Mouse (Mus musculus) lung, embryonic 14.5 days (tissue): Measurements from ENCODE around the gene Hist1h2bc. TPM values are rescaled to one million over a fixed set of nuclear protein-coding genes. Genes with fewer than 3 reads are reported as not detected.
"Not testable (repeated sequence)": the region's sequence is repeated elsewhere in the genome, so short reads cannot be mapped to it uniquely, and the experiment has no call there.

Experiments used
- ATAC-seq: fragments of 200-750 bp; cut with Nextera tagmentation; 2 replicates; pipeline ENCODE4 v1.8.0; 2017; ENCODE audit warnings: mild to moderate bottlenecking, moderate TSS enrichment, moderate library complexity; ENCODE audit not compliant: insufficient read depth
- DNase-seq: peaks from one replicate; pipeline ENCODE4 v3.0.0-alpha.2; 2015
- H3K27ac ChIP-seq: fragments of 300-500 bp; sonication (generic); 2 replicates; pipeline ENCODE4 v1.5.1; 2014; ENCODE audit warnings: low read depth, mild to moderate bottlenecking, moderate library complexity
- H3K27me3 ChIP-seq: fragments of 300-500 bp; sonication (generic); 2 replicates; pipeline ENCODE4 v1.6.1; 2014; ENCODE audit warnings: low read length, control low read depth; ENCODE audit not compliant: insufficient read depth
- H3K36me3 ChIP-seq: fragments of 300-500 bp; sonication (generic); 2 replicates; pipeline ENCODE4 v1.6.1; 2014; ENCODE audit warnings: control low read depth; ENCODE audit not compliant: insufficient read depth
- H3K4me1 ChIP-seq: fragments of 300-500 bp; sonication (generic); 2 replicates; pipeline ENCODE4 v1.6.1; 2014; ENCODE audit warnings: antibody characterized with exemption, control low read depth; ENCODE audit not compliant: insufficient read depth
- H3K4me2 ChIP-seq: fragments of 300-500 bp; sonication (generic); 2 replicates; pipeline ENCODE4 v1.6.1; 2014; ENCODE audit warnings: mild to moderate bottlenecking
- H3K4me3 ChIP-seq: fragments of 300-500 bp; sonication (generic); 2 replicates; pipeline ENCODE4 v1.5.1; 2014; ENCODE audit warnings: low read depth, low read length
- H3K9ac ChIP-seq: fragments of 300-500 bp; sonication (generic); 2 replicates; pipeline ENCODE4 v1.6.1; 2014
- H3K9me3 ChIP-seq: fragments of 300-500 bp; sonication (generic); 2 replicates; pipeline ENCODE4 v1.6.1; 2016; ENCODE audit warnings: low read depth, low read length, control low read depth
- CTCF ChIP-seq: IDR thresholded peaks from 2 replicates; pipeline ENCODE4 v1.5.1; 2016; ENCODE audit warnings: antibody characterized with exemption, low read depth
- WGBS: fragments of 180-500 bp; shearing (Covaris S2); extraction: QIAGEN DNeasy Blood & Tissue Kit; methylation state at CpG from one replicate; pipeline ENCODE4 v1.1.7; 2014; 5-methylcytosine and 5-hydroxymethylcytosine counted together
- polyA plus RNA-seq: library from polyadenylated mRNA; unstranded; fragments of >200 nt; fragmentation: Nextera tagmentation; extraction: Ambion mirVana; gene quantifications from 2 replicates; pipeline ENCODE4 v1.2.1, GENCODE M21; 2014

Hist1h2bc gene
- 52.9 and 55.1 TPM in 2 replicates for polyA plus RNA-seq

DNA sequence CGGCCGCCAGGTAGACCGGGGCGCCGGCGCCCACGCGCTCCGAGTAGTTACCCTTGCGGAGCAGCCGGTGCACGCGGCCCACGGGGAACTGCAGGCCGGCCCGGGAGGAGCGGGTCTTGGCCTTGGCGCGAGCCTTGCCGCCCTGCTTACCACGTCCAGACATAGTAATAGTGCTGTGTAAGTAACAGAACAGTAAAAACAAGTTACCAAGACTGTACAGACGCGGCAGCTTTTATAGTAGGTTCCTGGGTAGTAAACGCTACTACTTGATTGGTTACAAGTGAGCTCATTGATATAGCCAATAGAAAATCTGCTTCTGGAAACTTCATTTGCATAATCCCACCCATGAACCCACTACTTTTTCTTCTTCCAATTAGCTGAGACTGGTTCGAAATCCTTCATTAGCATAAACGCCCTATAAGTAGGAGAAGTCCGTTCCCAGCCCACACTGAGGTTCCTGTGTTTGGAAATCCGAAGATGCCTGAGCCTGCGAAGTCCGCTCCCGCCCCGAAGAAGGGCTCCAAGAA is at the start of gene Hist1h2bc, which contains the start of gene Hist1h2ac:
Gene Hist1h2bc (plus strand): TSS at position 445 of the 527 bp plus-strand sequence.
Gene Hist1h2ac (minus strand): TSS at position 194 of the 527 bp plus-strand sequence.
- Histone ChIP-seq H3K4me1 (peaks cover 9% of the 10 kb centered on the region; the same call in 1 of the 2 replicates), H3K9me3 (no peaks in the 10 kb centered on the region), H3K4me3 (peak within 1 kb of the TSS; percentile 44), H3K36me3 (no peaks in the 10 kb centered on the region), H3K9ac (peak within 1 kb of the TSS; percentile 66), H3K27ac (peak within 1 kb of the TSS; percentile 100), H3K4me2 (peak within 1 kb of the TSS; percentile 79), H3K27me3 (no peaks in the 10 kb centered on the region)
- under 1% methylated on average over 32 of the region's 32 CpGs for WGBS
- peak; percentile 99 for DNase-seq
- ATAC-seq, result peak; percentile 98
- no peak for TF ChIP-seq CTCF

DNA sequence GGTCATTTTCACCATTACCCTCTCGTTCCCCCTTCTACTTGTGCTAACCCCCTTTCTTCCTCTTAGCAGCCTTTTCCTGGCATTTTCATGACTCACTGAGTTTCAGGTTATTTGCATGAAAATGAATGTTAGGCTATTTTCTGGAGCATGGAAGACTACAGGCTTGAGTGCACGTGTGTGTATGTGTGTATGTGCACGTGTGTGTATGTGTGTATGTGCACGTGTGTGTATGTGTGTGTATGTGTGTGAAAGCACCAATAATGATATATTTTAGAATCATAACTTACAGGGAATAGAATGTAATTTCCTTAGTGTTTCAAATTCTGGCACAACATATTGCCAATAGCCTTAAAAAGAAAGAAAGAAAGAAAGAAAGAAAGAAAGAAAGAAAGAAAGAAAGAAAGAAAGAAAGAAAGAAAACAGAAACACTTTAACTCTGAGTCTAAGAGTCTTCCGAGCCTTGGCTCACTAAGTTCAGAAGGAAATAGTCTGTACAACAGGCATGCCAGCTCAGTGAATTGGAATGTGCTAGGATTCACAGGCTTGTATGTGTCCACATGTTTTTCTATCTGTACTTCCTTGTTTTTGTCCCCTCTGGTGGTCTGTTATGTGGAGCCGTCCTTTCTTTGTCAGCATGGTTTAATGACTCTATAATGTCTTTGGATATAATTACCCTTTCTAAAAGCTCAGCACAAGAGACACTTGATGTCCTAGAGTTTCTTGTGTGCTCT is 24.2 kb upstream of the Hist1h2bc start:
- TF ChIP-seq CTCF, result no peak
- no peak for ATAC-seq
- no peaks in the 10 kb centered on the region for H3K9me3 ChIP-seq
- no peaks in the 10 kb centered on the region for H3K4me1 ChIP-seq
- H3K27ac ChIP-seq, result no peak overlapping the region
- 62% methylated on average over 6 of the region's 6 CpGs for WGBS
- no peak overlapping the region for H3K4me3 ChIP-seq
- DNase-seq, result no peak
- H3K9ac ChIP-seq, result no peak overlapping the region
- no peak overlapping the region for H3K4me2 ChIP-seq
- no peaks in the 10 kb centered on the region for H3K36me3 ChIP-seq
- H3K27me3 ChIP-seq, result no peaks in the 10 kb centered on the region

DNA sequence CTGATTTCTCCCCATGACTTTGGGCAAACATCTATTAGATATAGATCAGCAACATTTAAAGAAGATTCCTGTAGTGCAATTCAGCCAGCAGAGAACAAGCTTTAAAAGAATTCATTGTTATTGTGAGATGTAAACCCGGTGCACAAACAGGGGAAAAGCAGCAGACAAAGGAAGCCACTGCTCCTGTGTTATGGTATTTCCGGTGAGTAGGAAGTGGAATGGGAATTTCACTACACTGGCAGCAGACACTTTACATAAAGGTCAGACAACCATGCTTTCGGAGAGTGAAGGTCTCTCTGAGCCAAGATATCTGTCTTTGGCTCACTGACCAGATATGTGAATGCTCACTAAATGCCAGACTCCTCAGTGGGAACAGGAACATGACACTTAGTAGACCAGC is 21.5 kb upstream of the Hist1h2bc start:
- Histone ChIP-seq H3K9ac (no peak overlapping the region), H3K4me1 (no peaks in the 10 kb centered on the region), H3K9me3 (no peaks in the 10 kb centered on the region), H3K27ac (no peak overlapping the region), H3K4me2 (no peak overlapping the region), H3K4me3 (no peak overlapping the region), H3K27me3 (no peaks in the 10 kb centered on the region), H3K36me3 (no peaks in the 10 kb centered on the region)
- WGBS, result 51% methylated on average over 3 of the region's 3 CpGs
- peak; percentile 9 for DNase-seq
- no peak for TF ChIP-seq CTCF
- no peak for ATAC-seq

DNA sequence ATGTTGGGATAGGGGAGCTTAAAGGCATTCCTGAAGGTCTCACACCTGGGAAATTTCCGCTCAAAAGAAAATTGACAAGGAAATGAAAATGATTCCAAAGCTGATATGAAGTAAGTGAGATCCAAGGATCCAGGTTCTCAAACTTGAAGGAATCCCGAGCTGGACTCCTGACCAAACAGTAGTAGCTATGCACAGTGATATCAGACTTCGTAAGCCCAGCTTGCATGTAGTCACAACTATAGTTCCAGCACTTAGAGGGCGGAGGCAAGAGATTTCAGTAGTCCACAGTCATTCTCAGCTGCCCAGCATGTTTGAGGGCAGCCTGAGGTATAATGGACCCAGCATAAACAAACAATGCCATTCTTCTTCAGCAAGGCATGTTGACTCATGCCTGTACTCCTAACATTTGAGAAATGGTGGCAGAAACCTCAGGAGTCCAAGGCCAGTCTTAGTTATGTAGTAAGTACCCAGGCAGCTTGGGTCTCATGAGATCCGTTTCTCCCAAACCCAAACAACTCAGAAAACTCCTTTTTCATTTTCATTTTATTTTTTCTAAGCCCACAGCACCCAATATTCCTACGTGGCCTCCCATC is 1.9 kb upstream of the Hist1h2bc start:
- Histone ChIP-seq H3K36me3 (no peaks in the 10 kb centered on the region), H3K9ac (no peak overlapping the region), H3K4me3 (peak overlapping the region; percentile 41; the same call in 1 of the 2 replicates), H3K9me3 (no peaks in the 10 kb centered on the region), H3K4me1 (peaks cover 6% of the 10 kb centered on the region; the same call in 1 of the 2 replicates), H3K4me2 (peak overlapping the region; percentile 72), H3K27me3 (no peaks in the 10 kb centered on the region), H3K27ac (peak overlapping the region; percentile 96)
- DNase-seq (no peak), ATAC-seq (no peak)
- WGBS, result 67% methylated on average over 6 of the region's 6 CpGs
- TF ChIP-seq CTCF, result no peak

DNA sequence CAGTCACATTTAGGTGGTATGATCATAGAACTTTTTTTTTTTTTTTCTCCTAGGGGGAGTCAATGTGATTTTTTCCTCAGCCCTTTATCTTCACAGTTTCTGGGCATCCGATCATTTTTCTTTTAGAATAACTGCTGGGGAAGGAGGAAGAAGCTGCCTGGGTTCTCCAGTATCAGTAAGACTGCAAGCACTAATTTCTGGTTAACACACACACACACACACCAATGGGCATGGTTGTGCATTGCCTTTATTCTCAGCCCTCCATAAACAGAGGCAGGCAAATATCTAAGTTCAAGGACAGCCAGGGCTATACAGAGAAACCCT is 1.4 kb upstream of the Hist1h2bc start:
- no peak for TF ChIP-seq CTCF
- DNase-seq, result peak; percentile 24
- 43% methylated on average over 1 of the region's 1 CpGs for WGBS

DNA sequence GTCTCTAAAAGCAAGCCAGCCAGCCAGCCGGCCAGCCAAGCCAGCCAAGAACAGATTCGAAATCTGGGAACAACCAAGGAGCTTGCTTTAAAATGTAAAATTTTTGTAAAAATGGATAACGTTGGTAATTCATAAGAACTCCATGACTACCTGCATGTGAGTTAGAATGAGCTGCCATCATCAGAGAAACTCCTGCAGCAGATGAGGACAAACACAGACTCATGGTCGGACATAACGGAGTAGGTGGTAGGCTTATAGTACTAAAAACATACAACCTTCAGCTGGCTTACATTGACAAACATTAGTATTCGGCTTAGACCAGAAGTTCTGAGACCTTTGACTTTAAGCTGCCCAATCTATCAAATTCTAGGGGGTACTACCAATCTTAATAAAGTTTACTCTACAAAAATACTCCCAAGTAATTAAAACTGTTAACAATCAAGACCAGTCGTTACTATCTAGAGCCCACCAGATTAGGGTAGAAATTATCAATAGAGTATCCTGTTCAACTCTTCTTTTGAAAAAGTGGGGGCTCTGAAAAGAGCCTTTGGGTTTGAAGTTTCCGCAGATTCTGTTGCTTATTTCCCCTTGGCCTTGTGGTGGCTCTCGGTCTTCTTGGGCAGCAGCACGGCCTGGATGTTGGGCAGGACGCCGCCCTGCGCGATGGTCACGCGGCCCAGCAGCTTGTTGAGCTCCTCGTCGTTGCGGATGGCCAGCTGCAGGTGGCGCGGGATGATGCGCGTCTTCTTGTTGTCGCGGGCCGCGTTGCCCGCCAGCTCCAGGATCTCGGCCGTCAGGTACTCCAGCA is 848 bp upstream of the Hist1h2bc start:
- peak; percentile 47 for ATAC-seq
- peak overlapping the region; percentile 96 for H3K27ac ChIP-seq
- peak overlapping the region; percentile 66 for H3K9ac ChIP-seq
- peak overlapping the region; percentile 72 for H3K4me2 ChIP-seq
- H3K27me3 ChIP-seq, H3K9me3 ChIP-seq, H3K4me1 ChIP-seq, H3K36me3 ChIP-seq: not testable (repeated sequence)
- WGBS, result 10% methylated on average over 10 of the region's 30 CpGs
- DNase-seq, result peak; percentile 62
- peak overlapping the region; percentile 41 for H3K4me3 ChIP-seq

More for the DNA sequence above, 1.4 kb upstream of the Hist1h2bc start:
- Histone ChIP-seq H3K27me3 (no peaks in the 10 kb centered on the region), H3K9ac (peak overlapping the region; percentile 66), H3K4me1 (peaks cover 9% of the 10 kb centered on the region; the same call in 1 of the 2 replicates), H3K27ac (peak overlapping the region; percentile 96), H3K4me2 (peak overlapping the region; percentile 72), H3K9me3 (no peaks in the 10 kb centered on the region), H3K4me3 (peak overlapping the region; percentile 41), H3K36me3 (no peaks in the 10 kb centered on the region)
- no peak for ATAC-seq

DNA sequence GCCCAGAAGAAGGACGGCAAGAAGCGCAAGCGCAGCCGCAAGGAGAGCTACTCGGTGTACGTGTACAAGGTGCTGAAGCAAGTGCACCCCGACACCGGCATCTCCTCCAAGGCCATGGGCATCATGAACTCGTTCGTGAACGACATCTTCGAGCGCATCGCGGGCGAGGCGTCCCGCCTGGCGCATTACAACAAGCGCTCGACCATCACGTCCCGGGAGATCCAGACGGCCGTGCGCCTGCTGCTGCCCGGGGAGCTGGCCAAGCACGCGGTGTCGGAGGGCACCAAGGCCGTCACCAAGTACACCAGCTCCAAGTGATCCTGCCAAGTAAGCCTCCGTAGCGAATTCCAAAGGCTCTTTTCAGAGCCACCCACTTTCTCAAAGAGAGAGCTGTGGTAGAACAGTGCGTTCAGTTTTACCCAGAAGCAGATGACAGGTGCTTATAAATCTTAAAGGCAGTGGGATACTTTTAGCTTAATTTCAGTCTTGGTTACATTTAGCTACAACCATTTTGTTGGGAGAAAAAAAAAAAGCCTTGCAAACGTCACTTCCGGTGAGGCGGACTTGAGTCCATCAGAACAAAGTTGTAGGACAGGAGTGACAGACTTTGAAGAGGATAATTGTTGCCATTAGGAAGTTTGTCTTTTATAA is 421 bp downstream of the Hist1h2bc start:
- 0% methylated on average over 11 of the region's 37 CpGs for WGBS
- DNase-seq (peak; percentile 94), ATAC-seq (peak; percentile 6; the same call in 1 of the 2 replicates)
- peak overlapping the region; percentile 79 for H3K4me2 ChIP-seq
- H3K4me1 ChIP-seq, H3K27me3 ChIP-seq, H3K36me3 ChIP-seq, H3K9me3 ChIP-seq: not testable (repeated sequence)
- peak overlapping the region; percentile 100 for H3K27ac ChIP-seq
- peak overlapping the region; percentile 44 for H3K4me3 ChIP-seq
- peak overlapping the region; percentile 64 for H3K9ac ChIP-seq
